Mouse (Mus musculus) MEL (cell line): Measurements from ENCODE around the gene Keap1. TPM values are rescaled to one million over a fixed set of nuclear protein-coding genes. Genes with fewer than 3 reads are reported as not detected.

ENCODE experiments used
- DNase-seq: peaks from one replicate; pipeline ENCODE4 v3.0.0; 2011; ENCODE audit warnings: low read depth, low spot score
- H3K27ac ChIP-seq: 2 replicates; pipeline ENCODE4 v1.5.1; 2012; ENCODE audit warnings: low read depth, mild to moderate bottlenecking, control low read depth, low read length, moderate library complexity; ENCODE audit not compliant: control insufficient read depth
- H3K27me3 ChIP-seq, 2 experiments: fragments of 150-350 bp in 1 of 2; sonication (generic) in 1 of 2; 2 replicates each; pipeline ENCODE4 v1.6.1; 2012; ENCODE audit warnings: low read length in 2 of 2, mild to moderate bottlenecking in 2 of 2, improper control_type of control experiment in 1 of 2, moderate library complexity in 1 of 2; ENCODE audit not compliant: insufficient read depth in 2 of 2, control insufficient read depth in 1 of 2
- H3K36me3 ChIP-seq, 2 experiments: 2 replicates each; pipeline ENCODE4 v1.6.1; 2012 to 2014; ENCODE audit warnings: low read length in 2 of 2, improper control_type of control experiment in 1 of 2, inconsistent platforms in 1 of 2, mild to moderate bottlenecking in 1 of 2; ENCODE audit not compliant: insufficient read depth in 2 of 2, control insufficient read depth in 1 of 2
- H3K4me1 ChIP-seq, 2 experiments: fragments of 150-350 bp in 1 of 2; sonication (generic) in 1 of 2; 2 replicates each; pipeline ENCODE4 v1.6.1; 2012; ENCODE audit warnings: low read length in 2 of 2, improper control_type of control experiment in 1 of 2, mild to moderate bottlenecking in 1 of 2; ENCODE audit not compliant: insufficient read depth in 2 of 2, control insufficient read depth in 1 of 2
- H3K4me3 ChIP-seq, 2 experiments: fragments of 150-350 bp in 1 of 2; sonication (generic) in 1 of 2; 2 replicates each; pipeline ENCODE4 v1.5.1; 2012; ENCODE audit warnings: low read depth in 2 of 2, low read length in 2 of 2, mild to moderate bottlenecking in 2 of 2, moderate library complexity in 2 of 2, control low read depth in 1 of 2, improper control_type of control experiment in 1 of 2; ENCODE audit not compliant: control insufficient read depth in 1 of 2, insufficient read depth in 1 of 2
- H3K79me2 ChIP-seq: 2 replicates; pipeline ENCODE4 v1.6.1; 2012; ENCODE audit warnings: mild to moderate bottlenecking, low read length, moderate library complexity; ENCODE audit not compliant: control insufficient read depth, poor library complexity, insufficient read depth
- H3K9ac ChIP-seq: 2 replicates; pipeline ENCODE4 v1.6.1; 2012; ENCODE audit warnings: low read depth, mild to moderate bottlenecking, control low read depth, low read length, moderate library complexity; ENCODE audit not compliant: control insufficient read depth, poor library complexity, severe bottlenecking
- H3K9me3 ChIP-seq: fragments of 150-350 bp; sonication (generic); replicated peaks from 2 replicates; pipeline ENCODE4 v1.6.1; 2012; ENCODE audit warnings: mild to moderate bottlenecking, low read length, improper control_type of control experiment, moderate library complexity; ENCODE audit not compliant: insufficient read depth
- CHD1 ChIP-seq: IDR thresholded peaks from 2 replicates; pipeline ENCODE4 v1.6.1; 2012; ENCODE audit warnings: low read depth, mild to moderate bottlenecking, inconsistent platforms, low read length, improper control_type of control experiment
- CHD2 ChIP-seq: IDR thresholded peaks from 2 replicates; pipeline ENCODE4 v1.6.1; 2011; ENCODE audit warnings: low read length, improper control_type of control experiment
- CTCF ChIP-seq, 3 experiments: IDR thresholded peaks in 2 of 3; conservative IDR thresholded peaks in 1 of 3; 2 replicates each; pipeline ENCODE4 v1.5.1; 2011 to 2012; ENCODE audit warnings: low read length in 3 of 3, low read depth in 2 of 3, mild to moderate bottlenecking in 2 of 3, improper control_type of control experiment in 1 of 3, inconsistent platforms in 1 of 3, mixed read lengths in 1 of 3, moderate library complexity in 1 of 3; ENCODE audit not compliant: control insufficient read depth in 1 of 3, insufficient read depth in 1 of 3, poor library complexity in 1 of 3, severe bottlenecking in 1 of 3
- E2F4 ChIP-seq: IDR thresholded peaks from 2 replicates; pipeline ENCODE4 v1.6.1; 2011; ENCODE audit warnings: low read depth, low read length, improper control_type of control experiment, borderline replicate concordance
- GATA1 ChIP-seq: IDR thresholded peaks from 2 replicates; pipeline ENCODE4 v1.6.1; 2011; ENCODE audit warnings: low read depth, low read length, improper control_type of control experiment
- JUND ChIP-seq: IDR thresholded peaks from 2 replicates; pipeline ENCODE4 v1.6.1; 2011; ENCODE audit warnings: low read depth, mild to moderate bottlenecking, improper control_type of control experiment, low read length
- KAT2A ChIP-seq: conservative IDR thresholded peaks from 2 replicates; pipeline ENCODE4 v1.6.1; 2012; ENCODE audit warnings: low read depth, low read length, improper control_type of control experiment, inconsistent platforms
- MAX ChIP-seq: IDR thresholded peaks from 2 replicates; pipeline ENCODE4 v1.6.1; 2011; ENCODE audit warnings: low read length, improper control_type of control experiment
- MAZ ChIP-seq: IDR thresholded peaks from 2 replicates; pipeline ENCODE4 v1.6.1; 2012; ENCODE audit warnings: low read depth, mild to moderate bottlenecking, inconsistent platforms, low read length, improper control_type of control experiment
- MEF2A ChIP-seq: IDR thresholded peaks from 2 replicates; pipeline ENCODE4 v1.6.1; 2014; ENCODE audit warnings: low read depth, mild to moderate bottlenecking, inconsistent platforms, low read length, improper control_type of control experiment; ENCODE audit not compliant: poor library complexity, insufficient replicate concordance, severe bottlenecking; ENCODE audit errors: extremely low read depth
- MYB ChIP-seq: IDR thresholded peaks from 2 replicates; pipeline ENCODE4 v1.6.1; 2011; ENCODE audit warnings: mild to moderate bottlenecking, low read depth, low read length, improper control_type of control experiment
- MYC ChIP-seq: IDR thresholded peaks from 2 replicates; pipeline ENCODE4 v1.6.1; 2011; ENCODE audit warnings: low read depth, mild to moderate bottlenecking, low read length, improper control_type of control experiment, moderate library complexity
- NRF1 ChIP-seq: IDR thresholded peaks from 2 replicates; pipeline ENCODE4 v1.6.1; 2014; ENCODE audit warnings: low read depth, mild to moderate bottlenecking, inconsistent platforms, low read length, improper control_type of control experiment, moderate library complexity; ENCODE audit not compliant: poor library complexity, insufficient read depth, severe bottlenecking
- POLR2A ChIP-seq, 2 experiments: IDR thresholded peaks; 2 replicates each; pipeline ENCODE4 v1.6.1; 2011 to 2012; ENCODE audit warnings: low read length in 2 of 2, mild to moderate bottlenecking in 2 of 2, control low read depth in 1 of 2, improper control_type of control experiment in 1 of 2, low read depth in 1 of 2, moderate library complexity in 1 of 2; ENCODE audit not compliant: control insufficient read depth in 1 of 2, insufficient read depth in 1 of 2, poor library complexity in 1 of 2
- POLR2AphosphoS2 ChIP-seq: IDR thresholded peaks from 2 replicates; pipeline ENCODE4 v1.6.1; 2011; ENCODE audit warnings: low read length, improper control_type of control experiment
- RCOR1 ChIP-seq: IDR thresholded peaks from 2 replicates; pipeline ENCODE4 v1.6.1; 2012; ENCODE audit warnings: low read depth, mild to moderate bottlenecking, inconsistent platforms, low read length, improper control_type of control experiment
- SIN3A ChIP-seq: IDR thresholded peaks from 2 replicates; pipeline ENCODE4 v1.6.1; 2012; ENCODE audit warnings: low read length, improper control_type of control experiment, inconsistent platforms
- SMC3 ChIP-seq: IDR thresholded peaks from 2 replicates; pipeline ENCODE4 v1.6.1; 2011; ENCODE audit warnings: low read depth, low read length, improper control_type of control experiment
- TBP ChIP-seq: IDR thresholded peaks from 2 replicates; pipeline ENCODE4 v1.8.0; 2011; ENCODE audit warnings: low read depth, low read length, improper control_type of control experiment
- TCF12 ChIP-seq: IDR thresholded peaks from 2 replicates; pipeline ENCODE4 v1.6.1; 2014; ENCODE audit warnings: low read depth, mild to moderate bottlenecking, inconsistent platforms, low read length, improper control_type of control experiment, moderate library complexity
- UBTF ChIP-seq: IDR thresholded peaks from 2 replicates; pipeline ENCODE4 v1.6.1; 2012; ENCODE audit warnings: low read depth, mild to moderate bottlenecking, inconsistent platforms, low read length, improper control_type of control experiment, moderate library complexity, borderline replicate concordance; ENCODE audit not compliant: insufficient read depth
- USF1 ChIP-seq: IDR thresholded peaks from 2 replicates; pipeline ENCODE4 v1.6.1; 2014; ENCODE audit warnings: low read depth, mild to moderate bottlenecking, inconsistent platforms, low read length, improper control_type of control experiment, moderate library complexity
- USF2 ChIP-seq, 2 experiments: IDR thresholded peaks; 2 replicates each; pipeline ENCODE4 v1.6.1; 2011 to 2012; ENCODE audit warnings: improper control_type of control experiment in 2 of 2, low read length in 2 of 2, borderline replicate concordance in 1 of 2, inconsistent platforms in 1 of 2, low read depth in 1 of 2, mild to moderate bottlenecking in 1 of 2; ENCODE audit not compliant: insufficient read depth in 1 of 2
- ZC3H11A ChIP-seq: IDR thresholded peaks from 2 replicates; pipeline ENCODE4 v1.6.1; 2012; ENCODE audit warnings: low read depth, mild to moderate bottlenecking, inconsistent platforms, low read length, improper control_type of control experiment
- ZKSCAN1 ChIP-seq: IDR thresholded peaks from 2 replicates; pipeline ENCODE4 v1.6.1; 2012; ENCODE audit warnings: low read depth, mild to moderate bottlenecking, inconsistent platforms, low read length, improper control_type of control experiment, moderate library complexity
- ZMIZ1 ChIP-seq: IDR thresholded peaks from 2 replicates; pipeline ENCODE4 v1.6.1; 2012; ENCODE audit warnings: low read depth, mild to moderate bottlenecking, inconsistent platforms, low read length, improper control_type of control experiment, moderate library complexity
- ZNF384 ChIP-seq: IDR thresholded peaks from 2 replicates; pipeline ENCODE4 v1.6.1; 2012; ENCODE audit warnings: low read depth, mild to moderate bottlenecking, inconsistent platforms, low read length, improper control_type of control experiment
- polyA plus RNA-seq, 2 experiments: library from polyadenylated mRNA; stranded (reverse) in 1 of 2; unstranded in 1 of 2; fragments of >175 nt in 1 of 2; fragments of >200 nt in 1 of 2; gene quantifications; 2 replicates each; pipeline versions ENCODE4 v1.2.1 to v1.2.4; 2012; ENCODE audit warnings: low replicate concordance in 2 of 2, low read depth in 1 of 2; ENCODE audit not compliant: insufficient read length in 2 of 2, insufficient read depth in 1 of 2, missing spikeins in 1 of 2
- total RNA-seq: library from RNA; depleted of rRNA; stranded (reverse); fragments of 300-350 nt; gene quantifications from 2 replicates; pipeline ENCODE4 v1.2.3, GENCODE M21; 2012

Gene Keap1
- total and polyA plus RNA-seq, 3 experiments: 67.5 to 174 (median 171) TPM

DNA sequence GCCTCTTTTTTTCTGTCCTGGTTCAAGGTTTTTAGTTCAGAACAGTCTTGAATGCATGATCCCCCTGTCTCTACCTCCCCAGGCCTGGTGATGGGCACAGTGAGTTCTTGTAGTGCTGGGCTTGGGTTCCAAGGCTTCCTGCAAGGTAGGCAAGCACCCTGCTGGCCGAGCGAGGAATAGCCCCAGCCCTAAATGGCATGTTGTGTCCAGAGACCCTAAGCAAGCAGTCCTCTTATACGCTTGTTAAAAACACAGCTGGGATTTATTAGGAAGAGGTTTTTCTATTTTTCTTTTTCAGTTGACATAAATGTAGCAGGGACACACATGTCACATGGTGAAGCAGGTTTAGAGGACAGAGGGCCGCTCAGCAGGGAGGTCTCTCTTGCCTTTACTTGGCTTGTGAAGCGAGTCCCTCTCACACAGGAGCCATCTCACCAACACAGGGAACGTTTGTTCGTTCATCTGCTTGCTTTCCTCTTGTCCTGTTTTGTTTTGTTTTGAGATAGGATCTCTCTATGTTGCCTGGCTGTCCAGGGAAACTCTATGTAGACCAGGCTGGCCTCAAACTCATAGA, 25.5 kb downstream of the Keap1 start (continued):
- TF ChIP-seq ZC3H11A (peak; percentile 21; the same call in 1 of the 2 replicates), NRF1 (no peak), RCOR1 (no peak), CHD1 (no peak), ZNF384 (no peak), POLR2AphosphoS2 (no peak), SMC3 (peak; percentile 63), TBP (no peak), GATA1 (no peak), SIN3A (0 out of 2 replicates have a peak, but pooled peaks have one; percentile 29), JUND (no peak)

DNA sequence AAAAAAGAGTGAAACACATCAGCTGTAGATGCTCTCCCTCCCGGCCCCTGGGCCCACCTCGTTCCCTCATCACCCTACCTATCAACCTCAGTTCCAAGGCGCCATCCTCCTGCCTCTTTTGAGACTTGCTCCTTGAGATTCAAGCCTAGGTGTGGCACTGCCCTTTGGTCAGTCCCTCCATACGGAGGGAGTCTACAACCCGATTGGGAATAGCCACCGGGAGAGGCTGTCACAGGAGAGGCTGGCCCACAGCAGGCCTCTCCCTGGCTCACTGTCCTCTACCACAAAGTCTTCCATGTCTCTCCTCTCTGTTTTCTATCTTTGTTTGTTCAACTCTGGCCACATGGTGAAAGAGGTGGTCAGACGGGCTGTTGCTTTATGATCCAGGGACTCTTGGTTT, 27.5 kb downstream of the Keap1 start:
- Histone ChIP-seq H3K9ac (no peak overlapping the region), H3K4me3 (no peak overlapping the region), H3K4me1 (no peaks in the 10 kb centered on the region), H3K36me3 (peaks cover 0 to 13% of the 10 kb centered on the region in 2 experiments; a peak in 2 of 4 replicates), H3K9me3 (no peaks in the 10 kb centered on the region), H3K79me2 (no peaks in the 10 kb centered on the region), H3K27me3 (no peaks in the 10 kb centered on the region), H3K27ac (no peak overlapping the region)
- TF ChIP-seq TCF12 (no peak), MYC (no peak), ZKSCAN1 (no peak), E2F4 (no peak), MAX (no peak), MAZ (no peak), ZMIZ1 (no peak), USF1 (no peak), ZC3H11A (no peak), MEF2A (no peak), TBP (no peak)
- DNase-seq: no peak

DNA sequence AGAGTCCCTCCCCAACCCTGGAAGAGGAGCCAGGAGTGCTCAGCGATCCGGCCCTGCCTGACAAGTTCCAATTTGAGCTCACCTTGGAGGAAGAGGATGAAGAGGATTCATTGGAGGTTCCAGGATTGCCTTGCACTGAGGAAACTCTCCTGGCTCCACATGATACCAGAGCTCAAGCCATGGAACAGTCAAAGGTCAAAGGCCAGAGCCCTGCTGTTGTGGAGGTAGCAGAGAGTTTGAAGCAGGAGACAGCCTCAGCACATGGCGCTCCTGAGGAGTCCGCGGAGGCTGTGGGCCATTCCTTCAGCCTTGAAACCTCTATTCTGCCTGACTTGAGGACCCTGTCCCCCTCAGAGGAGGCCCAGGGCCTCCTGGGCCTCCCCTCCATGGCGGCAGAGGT, 28.3 kb downstream of the Keap1 start:
- no peaks in the 10 kb centered on the region for H3K79me2 ChIP-seq
- no peaks in the 10 kb centered on the region for H3K27me3 ChIP-seq
- H3K4me3 ChIP-seq: no peak overlapping the region
- H3K9me3 ChIP-seq: no peaks in the 10 kb centered on the region
- peaks cover 0 to 20% of the 10 kb centered on the region in 2 experiments; a peak in 2 of 4 replicates for H3K36me3 ChIP-seq
- DNase-seq: no peak
- H3K9ac ChIP-seq: no peak overlapping the region
- no peaks in the 10 kb centered on the region for H3K4me1 ChIP-seq
- no peak for TF ChIP-seq ZMIZ1
- no peak for TF ChIP-seq CTCF (IDR thresholded peaks at IDR 0.05 in 2 of 3, conservative IDR thresholded peaks at IDR 0.05 in 1 of 3; ENCODE audit: control insufficient read depth in 1 of 3, insufficient read depth in 1 of 3, low read depth in 2 of 3, low read length in 3 of 3, poor library complexity in 1 of 3, severe bottlenecking in 1 of 3)
- no peak for TF ChIP-seq MYB
- no peak for TF ChIP-seq POLR2A (IDR thresholded peaks at IDR 0.05; ENCODE audit: control insufficient read depth in 1 of 2, insufficient read depth in 1 of 2, low read depth in 1 of 2, low read length in 2 of 2, poor library complexity in 1 of 2)
- TF ChIP-seq MEF2A: no peak
- no peak for TF ChIP-seq TBP
- no peak for TF ChIP-seq MAZ
- no peak for TF ChIP-seq TCF12
- no peak for TF ChIP-seq USF2 (IDR thresholded peaks at IDR 0.05; ENCODE audit: borderline replicate concordance in 1 of 2, insufficient read depth in 1 of 2, low read depth in 1 of 2, low read length in 2 of 2)
- no peak for TF ChIP-seq ZNF384
- TF ChIP-seq ZC3H11A: no peak
- TF ChIP-seq UBTF: no peak
- TF ChIP-seq CHD2: no peak
- no peak for TF ChIP-seq CHD1
- TF ChIP-seq KAT2A: no peak
- TF ChIP-seq USF1: no peak
- TF ChIP-seq, all 39 proteins: peak for 0
- H3K27ac ChIP-seq: no peak overlapping the region
